Mouse (Mus musculus): ENCODE results near the gene Ccdc180. TPM values are rescaled to one million over a fixed set of nuclear protein-coding genes. Genes with fewer than 3 reads are reported as not detected.

Ccdc180 gene
- polyA plus RNA-seq, 1 experiment from 2014 or later = 0.10 TPM

- Histone ChIP-seq H3K4me1 (ENCODE audit: control insufficient read depth, insufficient read depth, low read length) (no peaks in the 10 kb centered on the region), H3K27ac (ENCODE audit: low read depth, low read length) (no peak overlapping the region), H3K36me3 (ENCODE audit: control insufficient read depth, insufficient read depth, low read length) (no peaks in the 10 kb centered on the region), H3K9me3 (replicated peaks; ENCODE audit: control insufficient read depth, low read length) (no peaks in the 10 kb centered on the region), H3K9ac (ENCODE audit: low read length) (no peak overlapping the region), H3K4me2 (ENCODE audit: low read length) (no peak overlapping the region), H3K27me3 (replicated peaks; ENCODE audit: control insufficient read depth, insufficient read depth, low read length) (no peaks in the 10 kb centered on the region), H3K4me3 (ENCODE audit: low read depth, low read length) (no peak overlapping the region)
- 83% methylated on average over 4 of the region's 4 CpGs for whole genome bisulfite sequencing
- no peak for ATAC-seq
- DNase-seq (ENCODE audit: low spot score) = no peak
Observed at GRCm38 (mm10) chr4:45928561-45928960, 38.5 kb downstream of the Ccdc180 start.

GRCm38 (mm10) chr4:45941628-45942044 lies 51.5 kb downstream of the Ccdc180 start:
- Histone ChIP-seq H3K4me2 (ENCODE audit: low read length) (no peak overlapping the region), H3K9me3 (replicated peaks; ENCODE audit: control insufficient read depth, low read length) (no peaks in the 10 kb centered on the region), H3K4me3 (ENCODE audit: low read depth, low read length) (no peak overlapping the region), H3K27me3 (replicated peaks; ENCODE audit: control insufficient read depth, insufficient read depth, low read length) (no peaks in the 10 kb centered on the region), H3K4me1 (ENCODE audit: control insufficient read depth, insufficient read depth, low read length) (no peaks in the 10 kb centered on the region), H3K9ac (ENCODE audit: low read length) (no peak overlapping the region), H3K27ac (ENCODE audit: low read depth, low read length) (no peak overlapping the region), H3K36me3 (ENCODE audit: control insufficient read depth, insufficient read depth, low read length) (no peaks in the 10 kb centered on the region)
- peak; percentile 75 for DNase-seq (ENCODE audit: low spot score)
- 28% methylated on average over 13 of the region's 13 CpGs for WGBS
- ATAC-seq = no peak; the same call in 1 of the 2 replicates

- H3K4me2 ChIP-seq (ENCODE audit: low read length) = no peak overlapping the region
- DNase-seq (ENCODE audit: low spot score) = no peak
- 83% methylated on average over 8 of the region's 8 CpGs for WGBS
Observed at GRCm38 (mm10) chr4:45947729-45948128, 57.6 kb downstream of the Ccdc180 start.

GRCm38 (mm10) chr4:45949109-45949848 lies 59.2 kb downstream of the Ccdc180 start:
- DNase-seq (ENCODE audit: low spot score) (no peak), ATAC-seq (no peak)
- Histone ChIP-seq H3K4me1 (ENCODE audit: control insufficient read depth, insufficient read depth, low read length) (no peaks in the 10 kb centered on the region), H3K9ac (ENCODE audit: low read length) (no peak overlapping the region), H3K36me3 (ENCODE audit: control insufficient read depth, insufficient read depth, low read length) (no peaks in the 10 kb centered on the region), H3K4me2 (ENCODE audit: low read length) (no peak overlapping the region), H3K4me3 (ENCODE audit: low read depth, low read length) (no peak overlapping the region), H3K9me3 (replicated peaks; ENCODE audit: control insufficient read depth, low read length) (no peaks in the 10 kb centered on the region), H3K27me3 (replicated peaks; ENCODE audit: control insufficient read depth, insufficient read depth, low read length) (no peaks in the 10 kb centered on the region), H3K27ac (ENCODE audit: low read depth, low read length) (no peak overlapping the region)
- 81% methylated on average over 7 of the region's 7 CpGs for WGBS

More at GRCm38 (mm10) chr4:45947729-45948128, 57.6 kb downstream of the Ccdc180 start:
- H3K36me3 ChIP-seq (ENCODE audit: control insufficient read depth, insufficient read depth, low read length) = no peaks in the 10 kb centered on the region
- no peaks in the 10 kb centered on the region for H3K4me1 ChIP-seq (ENCODE audit: control insufficient read depth, insufficient read depth, low read length)
- no peaks in the 10 kb centered on the region for H3K27me3 ChIP-seq (replicated peaks; ENCODE audit: control insufficient read depth, insufficient read depth, low read length)
- H3K4me3 ChIP-seq (ENCODE audit: low read depth, low read length) = no peak overlapping the region
- no peak overlapping the region for H3K9ac ChIP-seq (ENCODE audit: low read length)
- no peak overlapping the region for H3K27ac ChIP-seq (ENCODE audit: low read depth, low read length)
- no peak for ATAC-seq
- no peaks in the 10 kb centered on the region for H3K9me3 ChIP-seq (replicated peaks; ENCODE audit: control insufficient read depth, low read length)

GRCm38 (mm10) chr4:45951830-45952229 lies 61.7 kb downstream of the Ccdc180 start:
- no peak overlapping the region for H3K9ac ChIP-seq (ENCODE audit: low read length)
- 91% methylated on average over 18 of the region's 18 CpGs for WGBS
- DNase-seq (ENCODE audit: low spot score) (no peak), ATAC-seq (no peak)
- H3K27me3 ChIP-seq (replicated peaks; ENCODE audit: control insufficient read depth, insufficient read depth, low read length) = no peaks in the 10 kb centered on the region
- no peaks in the 10 kb centered on the region for H3K36me3 ChIP-seq (ENCODE audit: control insufficient read depth, insufficient read depth, low read length)
- H3K4me3 ChIP-seq (ENCODE audit: low read depth, low read length) = no peak overlapping the region
- H3K4me2 ChIP-seq (ENCODE audit: low read length) = no peak overlapping the region
- H3K9me3 ChIP-seq (replicated peaks; ENCODE audit: control insufficient read depth, low read length) = no peaks in the 10 kb centered on the region
- no peak overlapping the region for H3K27ac ChIP-seq (ENCODE audit: low read depth, low read length)
- no peaks in the 10 kb centered on the region for H3K4me1 ChIP-seq (ENCODE audit: control insufficient read depth, insufficient read depth, low read length)

- Histone ChIP-seq H3K27me3 (replicated peaks; ENCODE audit: control insufficient read depth, insufficient read depth, low read length) (no peaks in the 10 kb centered on the region), H3K27ac (ENCODE audit: low read depth, low read length) (no peak overlapping the region), H3K4me2 (ENCODE audit: low read length) (no peak overlapping the region), H3K9me3 (replicated peaks; ENCODE audit: control insufficient read depth, low read length) (no peaks in the 10 kb centered on the region), H3K36me3 (ENCODE audit: control insufficient read depth, insufficient read depth, low read length) (no peaks in the 10 kb centered on the region), H3K4me3 (ENCODE audit: low read depth, low read length) (no peak overlapping the region), H3K4me1 (ENCODE audit: control insufficient read depth, insufficient read depth, low read length) (no peaks in the 10 kb centered on the region), H3K9ac (ENCODE audit: low read length) (no peak overlapping the region)
- DNase-seq (ENCODE audit: low spot score) = no peak
- 93% methylated on average over 23 of the region's 23 CpGs for WGBS
- no peak for ATAC-seq
Observed at GRCm38 (mm10) chr4:45953025-45953919, 63.2 kb downstream of the Ccdc180 start.

- no peaks in the 10 kb centered on the region for H3K27me3 ChIP-seq (replicated peaks; ENCODE audit: control insufficient read depth, insufficient read depth, low read length)
- no peak for DNase-seq (ENCODE audit: low spot score)
- no peak for ATAC-seq
- no peaks in the 10 kb centered on the region for H3K9me3 ChIP-seq (replicated peaks; ENCODE audit: control insufficient read depth, low read length)
- no peak overlapping the region for H3K4me3 ChIP-seq (ENCODE audit: low read depth, low read length)
- no peak overlapping the region for H3K4me2 ChIP-seq (ENCODE audit: low read length)
- H3K4me1 ChIP-seq (ENCODE audit: control insufficient read depth, insufficient read depth, low read length) = no peaks in the 10 kb centered on the region
- WGBS = 81% methylated on average over 4 of the region's 4 CpGs
- no peaks in the 10 kb centered on the region for H3K36me3 ChIP-seq (ENCODE audit: control insufficient read depth, insufficient read depth, low read length)
- H3K27ac ChIP-seq (ENCODE audit: low read depth, low read length) = no peak overlapping the region
- no peak overlapping the region for H3K9ac ChIP-seq (ENCODE audit: low read length)
Observed at GRCm38 (mm10) chr4:45955235-45955634, 65.1 kb downstream of the Ccdc180 start.

- Histone ChIP-seq H3K9ac (ENCODE audit: low read length) (no peak overlapping the region), H3K4me2 (ENCODE audit: low read length) (no peak overlapping the region), H3K4me3 (ENCODE audit: low read depth, low read length) (no peak overlapping the region), H3K4me1 (ENCODE audit: control insufficient read depth, insufficient read depth, low read length) (no peaks in the 10 kb centered on the region), H3K36me3 (ENCODE audit: control insufficient read depth, insufficient read depth, low read length) (no peaks in the 10 kb centered on the region), H3K27ac (ENCODE audit: low read depth, low read length) (no peak overlapping the region), H3K27me3 (replicated peaks; ENCODE audit: control insufficient read depth, insufficient read depth, low read length) (no peaks in the 10 kb centered on the region), H3K9me3 (replicated peaks; ENCODE audit: control insufficient read depth, low read length) (no peaks in the 10 kb centered on the region)
- DNase-seq (ENCODE audit: low spot score) = no peak
- WGBS = 95% methylated on average over 8 of the region's 8 CpGs
- no peak for ATAC-seq
Observed at GRCm38 (mm10) chr4:45956131-45956530, 66.0 kb downstream of the Ccdc180 start.

GRCm38 (mm10) chr4:45956706-45957105 lies 66.6 kb downstream of the Ccdc180 start:
- DNase-seq (ENCODE audit: low spot score) = no peak
- Histone ChIP-seq H3K36me3 (ENCODE audit: control insufficient read depth, insufficient read depth, low read length) (no peaks in the 10 kb centered on the region), H3K27ac (ENCODE audit: low read depth, low read length) (no peak overlapping the region), H3K4me1 (ENCODE audit: control insufficient read depth, insufficient read depth, low read length) (no peaks in the 10 kb centered on the region), H3K27me3 (replicated peaks; ENCODE audit: control insufficient read depth, insufficient read depth, low read length) (no peaks in the 10 kb centered on the region), H3K4me3 (ENCODE audit: low read depth, low read length) (no peak overlapping the region), H3K9ac (ENCODE audit: low read length) (no peak overlapping the region), H3K4me2 (ENCODE audit: low read length) (no peak overlapping the region), H3K9me3 (replicated peaks; ENCODE audit: control insufficient read depth, low read length) (no peaks in the 10 kb centered on the region)
- no peak for ATAC-seq
- WGBS = 94% methylated on average over 4 of the region's 4 CpGs
